Mouse (Mus musculus): ENCODE measurements around the gene Adgrg7. TPM values are rescaled to one million over a fixed set of nuclear protein-coding genes. Genes with fewer than 3 reads are reported as not detected.

The Adgrg7 gene
- polyA plus RNA-seq, 1 experiment, result not detected

GRCm38 (mm10) chr16:56705731-56706130, 89.9 kb downstream of the Adgrg7 start:
- H3K4me3 ChIP-seq (ENCODE audit: insufficient read depth, poor library complexity, severe bottlenecking), result no peak overlapping the region
- H3K79me2 ChIP-seq (ENCODE audit: control insufficient read depth, insufficient read depth), result peaks cover 29% of the 10 kb centered on the region
- H3ac ChIP-seq (ENCODE audit: control insufficient read depth, insufficient read length, low read depth), result no peak overlapping the region
- no peaks in the 10 kb centered on the region for H3K27me3 ChIP-seq (ENCODE audit: control insufficient read depth, insufficient read depth, insufficient read length)
- no peak for TF ChIP-seq FOSL1 (IDR thresholded peaks at IDR 0.05; ENCODE audit: insufficient read depth, low read length, poor library complexity, severe bottlenecking)
- no peak for TF ChIP-seq CTCF (IDR thresholded peaks at IDR 0.05; ENCODE audit: control insufficient read depth, insufficient read depth, insufficient read length)
- TF ChIP-seq CEBPB (IDR thresholded peaks at IDR 0.05; ENCODE audit: low read depth), result no peak
- no peak for TF ChIP-seq USF1 (IDR thresholded peaks at IDR 0.05; ENCODE audit: low read depth)
- H3K79me3 ChIP-seq (ENCODE audit: low read depth), result peaks cover 32% of the 10 kb centered on the region
- peaks cover 64% of the 10 kb centered on the region for H3K36me3 ChIP-seq (ENCODE audit: control insufficient read depth, insufficient read depth)

- H3K79me2 ChIP-seq (ENCODE audit: control insufficient read depth, insufficient read depth), result peaks cover 5% of the 10 kb centered on the region
- TF ChIP-seq CEBPB (IDR thresholded peaks at IDR 0.05; ENCODE audit: low read depth) (no peak), USF1 (IDR thresholded peaks at IDR 0.05; ENCODE audit: low read depth) (no peak), MYOG (IDR thresholded peaks at IDR 0.05; ENCODE audit: control insufficient read depth, extremely low read depth, insufficient read length) (no peak), FOSL1 (IDR thresholded peaks at IDR 0.05; ENCODE audit: insufficient read depth, low read length, poor library complexity, severe bottlenecking) (no peak), MAX (IDR thresholded peaks at IDR 0.05) (no peak), MYOD1 (IDR thresholded peaks at IDR 0.05; ENCODE audit: control insufficient read depth, insufficient read length, low read depth) (no peak), CTCF (IDR thresholded peaks at IDR 0.05; ENCODE audit: control insufficient read depth, insufficient read depth, insufficient read length) (no peak)
- peaks cover 68% of the 10 kb centered on the region for H3K36me3 ChIP-seq (ENCODE audit: control insufficient read depth, insufficient read depth)
- H3ac ChIP-seq (ENCODE audit: control insufficient read depth, insufficient read length, low read depth), result no peak overlapping the region
- H3K27me3 ChIP-seq (ENCODE audit: control insufficient read depth, insufficient read depth, insufficient read length), result no peaks in the 10 kb centered on the region
- H3K4me3 ChIP-seq (ENCODE audit: insufficient read depth, poor library complexity, severe bottlenecking), result no peak overlapping the region
- H3K79me3 ChIP-seq (ENCODE audit: low read depth), result peaks cover 15% of the 10 kb centered on the region
These were observed 94.8 kb downstream of the Adgrg7 start for GRCm38 (mm10) chr16:56700898-56701297.

GRCm38 (mm10) chr16:56696448-56696847, 99.2 kb downstream of the Adgrg7 start:
- Histone ChIP-seq H3K4me3 (ENCODE audit: insufficient read depth, poor library complexity, severe bottlenecking) (no peak overlapping the region), H3K79me3 (ENCODE audit: low read depth) (peaks cover 6% of the 10 kb centered on the region), H3K79me2 (ENCODE audit: control insufficient read depth, insufficient read depth) (peaks cover 5% of the 10 kb centered on the region), H3ac (ENCODE audit: control insufficient read depth, insufficient read length, low read depth) (no peak overlapping the region), H3K27me3 (ENCODE audit: control insufficient read depth, insufficient read depth, insufficient read length) (no peaks in the 10 kb centered on the region), H3K36me3 (ENCODE audit: control insufficient read depth, insufficient read depth) (peaks cover 75% of the 10 kb centered on the region)
- TF ChIP-seq CTCF (IDR thresholded peaks at IDR 0.05; ENCODE audit: control insufficient read depth, insufficient read depth, insufficient read length) (no peak), MAX (IDR thresholded peaks at IDR 0.05) (no peak), CEBPB (IDR thresholded peaks at IDR 0.05; ENCODE audit: low read depth) (no peak), MYOG (IDR thresholded peaks at IDR 0.05; ENCODE audit: control insufficient read depth, extremely low read depth, insufficient read length) (no peak), MYOD1 (IDR thresholded peaks at IDR 0.05; ENCODE audit: control insufficient read depth, insufficient read length, low read depth) (no peak), USF1 (IDR thresholded peaks at IDR 0.05; ENCODE audit: low read depth) (no peak), FOSL1 (IDR thresholded peaks at IDR 0.05; ENCODE audit: insufficient read depth, low read length, poor library complexity, severe bottlenecking) (no peak)

- H3K36me3 ChIP-seq (ENCODE audit: control insufficient read depth, insufficient read depth), result peaks cover 60% of the 10 kb centered on the region
- no peaks in the 10 kb centered on the region for H3K79me3 ChIP-seq (ENCODE audit: low read depth)
- H3K27me3 ChIP-seq (ENCODE audit: control insufficient read depth, insufficient read depth, insufficient read length), result no peaks in the 10 kb centered on the region
- H3K79me2 ChIP-seq (ENCODE audit: control insufficient read depth, insufficient read depth), result no peaks in the 10 kb centered on the region
- H3ac ChIP-seq (ENCODE audit: control insufficient read depth, insufficient read length, low read depth), result no peak overlapping the region
- TF ChIP-seq CEBPB (IDR thresholded peaks at IDR 0.05; ENCODE audit: low read depth) (no peak), USF1 (IDR thresholded peaks at IDR 0.05; ENCODE audit: low read depth) (no peak), MYOG (IDR thresholded peaks at IDR 0.05; ENCODE audit: control insufficient read depth, extremely low read depth, insufficient read length) (no peak), MYOD1 (IDR thresholded peaks at IDR 0.05; ENCODE audit: control insufficient read depth, insufficient read length, low read depth) (no peak), FOSL1 (IDR thresholded peaks at IDR 0.05; ENCODE audit: insufficient read depth, low read length, poor library complexity, severe bottlenecking) (no peak), MAX (IDR thresholded peaks at IDR 0.05) (no peak), CTCF (IDR thresholded peaks at IDR 0.05; ENCODE audit: control insufficient read depth, insufficient read depth, insufficient read length) (no peak)
- H3K4me3 ChIP-seq (ENCODE audit: insufficient read depth, poor library complexity, severe bottlenecking), result no peak overlapping the region
These were observed 104.9 kb downstream of the Adgrg7 start for GRCm38 (mm10) chr16:56690715-56691114.

GRCm38 (mm10) chr16:56686747-56687146, 108.9 kb downstream of the Adgrg7 start:
- H3K4me3 ChIP-seq (ENCODE audit: insufficient read depth, poor library complexity, severe bottlenecking), result no peak overlapping the region
- H3K79me3 ChIP-seq (ENCODE audit: low read depth), result no peaks in the 10 kb centered on the region
- H3K79me2 ChIP-seq (ENCODE audit: control insufficient read depth, insufficient read depth), result no peaks in the 10 kb centered on the region
- peaks cover 44% of the 10 kb centered on the region for H3K36me3 ChIP-seq (ENCODE audit: control insufficient read depth, insufficient read depth)
- no peak overlapping the region for H3ac ChIP-seq (ENCODE audit: control insufficient read depth, insufficient read length, low read depth)
- TF ChIP-seq MYOG (IDR thresholded peaks at IDR 0.05; ENCODE audit: control insufficient read depth, extremely low read depth, insufficient read length) (no peak), CTCF (IDR thresholded peaks at IDR 0.05; ENCODE audit: control insufficient read depth, insufficient read depth, insufficient read length) (no peak), USF1 (IDR thresholded peaks at IDR 0.05; ENCODE audit: low read depth) (no peak), FOSL1 (IDR thresholded peaks at IDR 0.05; ENCODE audit: insufficient read depth, low read length, poor library complexity, severe bottlenecking) (no peak), MAX (IDR thresholded peaks at IDR 0.05) (no peak), MYOD1 (IDR thresholded peaks at IDR 0.05; ENCODE audit: control insufficient read depth, insufficient read length, low read depth) (no peak), CEBPB (IDR thresholded peaks at IDR 0.05; ENCODE audit: low read depth) (no peak)
- no peaks in the 10 kb centered on the region for H3K27me3 ChIP-seq (ENCODE audit: control insufficient read depth, insufficient read depth, insufficient read length)

All from C2C12 (cell line).